Mouse (Mus musculus) CH12.LX (cell line): Measurements from ENCODE around the gene Tnfsf12. TPM values are rescaled to one million over a fixed set of nuclear protein-coding genes. Genes with fewer than 3 reads are reported as not detected.

Experiments
- polyA plus RNA-seq: library from polyadenylated mRNA; unstranded; fragments of >175 nt; gene quantifications from 2 replicates; pipeline ENCODE4 v1.2.1, GENCODE M21; 2012; ENCODE audit warnings: low read depth; ENCODE audit not compliant: insufficient read length
- total RNA-seq, 2 experiments: library from RNA; depleted of rRNA; stranded (reverse); fragments of 300-350 nt in 1 of 2; fragments of >200 nt in 1 of 2; gene quantifications; 2 replicates each; pipeline ENCODE4 v1.2.3; 2012 to 2014

Tnfsf12 gene
- total and polyA plus RNA-seq, 3 experiments: not detected

Other genes starting within 250 kb of the Tnfsf12 start
Only the 20 nearest of the 36 such genes appear.
- 34.2 and 40.8 TPM in 2 replicates for gene Wrap53, start 115.6 kb downstream of the Tnfsf12 start, total RNA-seq (2012; rRNA removed)
- 25.4 and 26.4 TPM in 2 replicates for gene Wrap53, start 115.6 kb downstream of the Tnfsf12 start, total RNA-seq (2014; rRNA removed)
- gene Wrap53, start 115.6 kb downstream of the Tnfsf12 start, polyA plus RNA-seq: 35.3 and 36.0 TPM in 2 replicates
- 104 and 107 TPM in 2 replicates for gene Trp53, start 115.5 kb downstream of the Tnfsf12 start, total RNA-seq (2012; rRNA removed)
- 15.7 and 24.9 TPM in 2 replicates for gene Trp53, start 115.5 kb downstream of the Tnfsf12 start, total RNA-seq (2014; rRNA removed)
- gene Trp53, start 115.5 kb downstream of the Tnfsf12 start, polyA plus RNA-seq: 309 and 372 TPM in 2 replicates
- not detected in 2 replicates for gene Atp1b2, start 89.9 kb downstream of the Tnfsf12 start, total RNA-seq (2012; rRNA removed)
- gene Atp1b2, start 89.9 kb downstream of the Tnfsf12 start, total RNA-seq (2014; rRNA removed): not detected in 2 replicates
- 0.09 and 0.11 TPM in 2 replicates for gene Atp1b2, start 89.9 kb downstream of the Tnfsf12 start, polyA plus RNA-seq
- gene Shbg, start 77.9 kb downstream of the Tnfsf12 start, total RNA-seq (2012; rRNA removed): not detected in 2 replicates
- gene Shbg, start 77.9 kb downstream of the Tnfsf12 start, total RNA-seq (2014; rRNA removed): not detected in 2 replicates
- not detected in 2 replicates for gene Shbg, start 77.9 kb downstream of the Tnfsf12 start, polyA plus RNA-seq
- 0.38 TPM in 1 of 2 replicates, not detected in the other for gene Sat2, start 73.8 kb downstream of the Tnfsf12 start, total RNA-seq (2012; rRNA removed)
- gene Sat2, start 73.8 kb downstream of the Tnfsf12 start, total RNA-seq (2014; rRNA removed): not detected in 2 replicates
- gene Sat2, start 73.8 kb downstream of the Tnfsf12 start, polyA plus RNA-seq: not detected in 2 replicates
- gene Fxr2, start 62.9 kb downstream of the Tnfsf12 start, total RNA-seq (2012; rRNA removed): 96.4 and 104 TPM in 2 replicates
- 83.3 and 101 TPM in 2 replicates for gene Fxr2, start 62.9 kb downstream of the Tnfsf12 start, total RNA-seq (2014; rRNA removed)
- 90.5 and 103 TPM in 2 replicates for gene Fxr2, start 62.9 kb downstream of the Tnfsf12 start, polyA plus RNA-seq
- 0.17 and 0.34 TPM in 2 replicates for gene Sox15, start 40.5 kb downstream of the Tnfsf12 start, total RNA-seq (2012; rRNA removed)
- not detected in 2 replicates for gene Sox15, start 40.5 kb downstream of the Tnfsf12 start, total RNA-seq (2014; rRNA removed)
- gene Sox15, start 40.5 kb downstream of the Tnfsf12 start, polyA plus RNA-seq: 0.48 and 0.54 TPM in 2 replicates
- 110 and 150 TPM in 2 replicates for gene Mpdu1, start 33.2 kb downstream of the Tnfsf12 start, total RNA-seq (2012; rRNA removed)
- 175 and 210 TPM in 2 replicates for gene Mpdu1, start 33.2 kb downstream of the Tnfsf12 start, total RNA-seq (2014; rRNA removed)
- 185 and 210 TPM in 2 replicates for gene Mpdu1, start 33.2 kb downstream of the Tnfsf12 start, polyA plus RNA-seq
- 74.8 and 82.2 TPM in 2 replicates for gene Cd68, start 29.7 kb downstream of the Tnfsf12 start, total RNA-seq (2012; rRNA removed)
- gene Cd68, start 29.7 kb downstream of the Tnfsf12 start, total RNA-seq (2014; rRNA removed): 122 TPM in 2 replicates
- 235 and 343 TPM in 2 replicates for gene Cd68, start 29.7 kb downstream of the Tnfsf12 start, polyA plus RNA-seq
- gene Eif4a1, start 23.4 kb downstream of the Tnfsf12 start, total RNA-seq (2012; rRNA removed): 1,622 and 2,071 TPM in 2 replicates
- 2,161 and 2,200 TPM in 2 replicates for gene Eif4a1, start 23.4 kb downstream of the Tnfsf12 start, total RNA-seq (2014; rRNA removed)
- 1,500 and 1,728 TPM in 2 replicates for gene Eif4a1, start 23.4 kb downstream of the Tnfsf12 start, polyA plus RNA-seq
- gene Senp3, start 13.8 kb downstream of the Tnfsf12 start, total RNA-seq (2012; rRNA removed): 116 and 157 TPM in 2 replicates
- 256 TPM in 2 replicates for gene Senp3, start 13.8 kb downstream of the Tnfsf12 start, total RNA-seq (2014; rRNA removed)
- 303 and 317 TPM in 2 replicates for gene Senp3, start 13.8 kb downstream of the Tnfsf12 start, polyA plus RNA-seq
- gene Tnfsf13, start 10.1 kb downstream of the Tnfsf12 start, total RNA-seq (2012; rRNA removed): 0.08 and 0.21 TPM in 2 replicates
- 0.32 and 0.35 TPM in 2 replicates for gene Tnfsf13, start 10.1 kb downstream of the Tnfsf12 start, total RNA-seq (2014; rRNA removed)
- gene Tnfsf13, start 10.1 kb downstream of the Tnfsf12 start, polyA plus RNA-seq: 0.63 and 1.0 TPM in 2 replicates
- 0.08 TPM in 2 replicates for gene Tnfsfm13, start 249 bp upstream of the Tnfsf12 start, total RNA-seq (2012; rRNA removed)
- not detected in 2 replicates for gene Tnfsfm13, start 249 bp upstream of the Tnfsf12 start, total RNA-seq (2014; rRNA removed)
- gene Tnfsfm13, start 249 bp upstream of the Tnfsf12 start, polyA plus RNA-seq: 0.25 TPM in 1 of 2 replicates, not detected in the other
- 44.5 and 45.0 TPM in 2 replicates for gene Polr2a, start 62.8 kb upstream of the Tnfsf12 start, total RNA-seq (2012; rRNA removed)
- gene Polr2a, start 62.8 kb upstream of the Tnfsf12 start, total RNA-seq (2014; rRNA removed): 10.3 and 14.8 TPM in 2 replicates
- 137 and 162 TPM in 2 replicates for gene Polr2a, start 62.8 kb upstream of the Tnfsf12 start, polyA plus RNA-seq
- gene Slc35g3, start 66.1 kb upstream of the Tnfsf12 start, total RNA-seq (2012; rRNA removed): not detected in 2 replicates
- not detected in 2 replicates for gene Slc35g3, start 66.1 kb upstream of the Tnfsf12 start, total RNA-seq (2014; rRNA removed)
- not detected in 2 replicates for gene Slc35g3, start 66.1 kb upstream of the Tnfsf12 start, polyA plus RNA-seq
- gene Zbtb4, start 70.1 kb upstream of the Tnfsf12 start, total RNA-seq (2012; rRNA removed): 3.4 TPM in 2 replicates
- gene Zbtb4, start 70.1 kb upstream of the Tnfsf12 start, total RNA-seq (2014; rRNA removed): 0.75 and 0.77 TPM in 2 replicates
- gene Zbtb4, start 70.1 kb upstream of the Tnfsf12 start, polyA plus RNA-seq: 2.3 and 3.0 TPM in 2 replicates
- gene Chrnb1, start 100.1 kb upstream of the Tnfsf12 start, total RNA-seq (2012; rRNA removed): 2.1 and 2.2 TPM in 2 replicates
- 1.9 TPM in 2 replicates for gene Chrnb1, start 100.1 kb upstream of the Tnfsf12 start, total RNA-seq (2014; rRNA removed)
- gene Chrnb1, start 100.1 kb upstream of the Tnfsf12 start, polyA plus RNA-seq: 5.9 and 6.6 TPM in 2 replicates
- gene Fgf11, start 106.0 kb upstream of the Tnfsf12 start, total RNA-seq (2012; rRNA removed): 0.92 and 0.93 TPM in 2 replicates
- gene Fgf11, start 106.0 kb upstream of the Tnfsf12 start, total RNA-seq (2014; rRNA removed): 1.6 and 1.8 TPM in 2 replicates
- gene Fgf11, start 106.0 kb upstream of the Tnfsf12 start, polyA plus RNA-seq: 3.7 and 3.9 TPM in 2 replicates
- 0.08 TPM in 2 replicates for gene Tmem102, start 109.8 kb upstream of the Tnfsf12 start, total RNA-seq (2012; rRNA removed)
- gene Tmem102, start 109.8 kb upstream of the Tnfsf12 start, total RNA-seq (2014; rRNA removed): not detected in 2 replicates
- gene Tmem102, start 109.8 kb upstream of the Tnfsf12 start, polyA plus RNA-seq: 0.16 TPM in 1 of 2 replicates, not detected in the other
- not detected in 2 replicates for gene Gm39566, start 119.4 kb upstream of the Tnfsf12 start, total RNA-seq (2012; rRNA removed)
- not detected in 2 replicates for gene Gm39566, start 119.4 kb upstream of the Tnfsf12 start, total RNA-seq (2014; rRNA removed)
- not detected in 2 replicates for gene Gm39566, start 119.4 kb upstream of the Tnfsf12 start, polyA plus RNA-seq